Mouse (Mus musculus): Measurements from ENCODE around the gene Gm11733. TPM values are rescaled to one million over a fixed set of nuclear protein-coding genes. Genes with fewer than 3 reads are reported as not detected.
"Not testable (repeated sequence)": the region's sequence is repeated elsewhere in the genome, so short reads cannot be mapped to it uniquely, and the experiment has no call there.

Gene Gm11733
- total and polyA plus RNA-seq, 2 experiments: not detected

- no peaks in the 10 kb centered on the region for H3K36me3 ChIP-seq (ENCODE audit: control insufficient read depth, insufficient read depth, low read length)
- no peak overlapping the region for H3K4me3 ChIP-seq (ENCODE audit: insufficient read depth, low read depth, low read length)
- no peaks in the 10 kb centered on the region for H3K27me3 ChIP-seq (ENCODE audit: control insufficient read depth, insufficient read depth, low read length)
- no peaks in the 10 kb centered on the region for H3K4me1 ChIP-seq (ENCODE audit: control insufficient read depth, insufficient read depth, low read length)
- H3K79me2 ChIP-seq (ENCODE audit: control insufficient read depth, insufficient read depth, low read length): no peaks in the 10 kb centered on the region
- H3K9ac ChIP-seq (ENCODE audit: low read depth, low read length): no peak overlapping the region
- DNase-seq (ENCODE audit: extremely low read depth, low read depth, low spot score): no peak
- H3K27ac ChIP-seq (replicated peaks; ENCODE audit: insufficient read depth, low read depth, low read length): no peak overlapping the region
- 73% methylated on average over 6 of the region's 6 CpGs for WGBS
- TF ChIP-seq POLR2A (IDR thresholded peaks at IDR 0.05; ENCODE audit: extremely low read depth, insufficient read depth, low read length): no peak
- no peak for TF ChIP-seq CTCF (IDR thresholded peaks at IDR 0.05; ENCODE audit: low read depth, low read length)
Observed at GRCm38 (mm10) chr11:117445707-117446106, 38.5 kb upstream of the Gm11733 start.

GRCm38 (mm10) chr11:117454086-117454485, 30.1 kb upstream of the Gm11733 start:
- Histone ChIP-seq H3K27me3 (ENCODE audit: control insufficient read depth, insufficient read depth, low read length) (peaks cover 3% of the 10 kb centered on the region; the same call in 1 of the 2 replicates), H3K27ac (replicated peaks; ENCODE audit: insufficient read depth, low read depth, low read length) (no peak overlapping the region), H3K9ac (ENCODE audit: low read depth, low read length) (no peak overlapping the region), H3K4me1 (ENCODE audit: control insufficient read depth, insufficient read depth, low read length) (no peaks in the 10 kb centered on the region), H3K79me2 (ENCODE audit: control insufficient read depth, insufficient read depth, low read length) (no peaks in the 10 kb centered on the region), H3K36me3 (ENCODE audit: control insufficient read depth, insufficient read depth, low read length) (no peaks in the 10 kb centered on the region), H3K4me3 (ENCODE audit: insufficient read depth, low read depth, low read length) (no peak overlapping the region)
- no peak for DNase-seq (ENCODE audit: extremely low read depth, low read depth, low spot score)
- TF ChIP-seq CTCF (IDR thresholded peaks at IDR 0.05; ENCODE audit: low read depth, low read length) (no peak), POLR2A (IDR thresholded peaks at IDR 0.05; ENCODE audit: extremely low read depth, insufficient read depth, low read length) (no peak)
- WGBS: 68% methylated on average over 10 of the region's 10 CpGs

- DNase-seq (ENCODE audit: extremely low read depth, low read depth, low spot score): no peak
- H3K27me3 ChIP-seq (ENCODE audit: control insufficient read depth, insufficient read depth, low read length): no peaks in the 10 kb centered on the region
- no peak overlapping the region for H3K9ac ChIP-seq (ENCODE audit: low read depth, low read length)
- no peak overlapping the region for H3K4me3 ChIP-seq (ENCODE audit: insufficient read depth, low read depth, low read length)
- no peak overlapping the region for H3K27ac ChIP-seq (replicated peaks; ENCODE audit: insufficient read depth, low read depth, low read length)
- no peaks in the 10 kb centered on the region for H3K36me3 ChIP-seq (ENCODE audit: control insufficient read depth, insufficient read depth, low read length)
- no peak for TF ChIP-seq POLR2A (IDR thresholded peaks at IDR 0.05; ENCODE audit: extremely low read depth, insufficient read depth, low read length)
- no peak for TF ChIP-seq CTCF (IDR thresholded peaks at IDR 0.05; ENCODE audit: low read depth, low read length)
- H3K4me1 ChIP-seq (ENCODE audit: control insufficient read depth, insufficient read depth, low read length): no peaks in the 10 kb centered on the region
- no peaks in the 10 kb centered on the region for H3K79me2 ChIP-seq (ENCODE audit: control insufficient read depth, insufficient read depth, low read length)
- WGBS: 7% methylated on average over 8 of the region's 8 CpGs
Observed at GRCm38 (mm10) chr11:117459148-117459547, 25.0 kb upstream of the Gm11733 start.

GRCm38 (mm10) chr11:117462202-117462864, 21.8 kb upstream of the Gm11733 start:
- no peak for DNase-seq (ENCODE audit: extremely low read depth, low read depth, low spot score)
- Histone ChIP-seq H3K27ac (replicated peaks; ENCODE audit: insufficient read depth, low read depth, low read length) (no peak overlapping the region), H3K27me3 (ENCODE audit: control insufficient read depth, insufficient read depth, low read length) (no peaks in the 10 kb centered on the region), H3K79me2 (ENCODE audit: control insufficient read depth, insufficient read depth, low read length) (no peaks in the 10 kb centered on the region), H3K4me3 (ENCODE audit: insufficient read depth, low read depth, low read length) (no peak overlapping the region), H3K4me1 (ENCODE audit: control insufficient read depth, insufficient read depth, low read length) (no peaks in the 10 kb centered on the region), H3K36me3 (ENCODE audit: control insufficient read depth, insufficient read depth, low read length) (no peaks in the 10 kb centered on the region), H3K9ac (ENCODE audit: low read depth, low read length) (no peak overlapping the region)
- 18% methylated on average over 16 of the region's 16 CpGs for WGBS
- TF ChIP-seq CTCF (IDR thresholded peaks at IDR 0.05; ENCODE audit: low read depth, low read length): no peak
- no peak for TF ChIP-seq POLR2A (IDR thresholded peaks at IDR 0.05; ENCODE audit: extremely low read depth, insufficient read depth, low read length)

GRCm38 (mm10) chr11:117463416-117463815, 20.8 kb upstream of the Gm11733 start:
- not testable (repeated sequence) for H3K27ac ChIP-seq (replicated peaks; ENCODE audit: insufficient read depth, low read depth, low read length); H3K9ac ChIP-seq (ENCODE audit: low read depth, low read length); H3K36me3 ChIP-seq (ENCODE audit: control insufficient read depth, insufficient read depth, low read length); H3K27me3 ChIP-seq (ENCODE audit: control insufficient read depth, insufficient read depth, low read length); DNase-seq (ENCODE audit: extremely low read depth, low read depth, low spot score); H3K4me1 ChIP-seq (ENCODE audit: control insufficient read depth, insufficient read depth, low read length); H3K79me2 ChIP-seq (ENCODE audit: control insufficient read depth, insufficient read depth, low read length); H3K4me3 ChIP-seq (ENCODE audit: insufficient read depth, low read depth, low read length)
- 71% methylated on average over 4 of the region's 4 CpGs for WGBS

GRCm38 (mm10) chr11:117466292-117466691, 17.9 kb upstream of the Gm11733 start:
- H3K79me2 ChIP-seq (ENCODE audit: control insufficient read depth, insufficient read depth, low read length): no peaks in the 10 kb centered on the region
- H3K27me3 ChIP-seq (ENCODE audit: control insufficient read depth, insufficient read depth, low read length): no peaks in the 10 kb centered on the region
- DNase-seq (ENCODE audit: extremely low read depth, low read depth, low spot score): no peak
- H3K4me3 ChIP-seq (ENCODE audit: insufficient read depth, low read depth, low read length): no peak overlapping the region
- no peak for TF ChIP-seq POLR2A (IDR thresholded peaks at IDR 0.05; ENCODE audit: extremely low read depth, insufficient read depth, low read length)
- no peak for TF ChIP-seq CTCF (IDR thresholded peaks at IDR 0.05; ENCODE audit: low read depth, low read length)
- 61% methylated on average over 5 of the region's 5 CpGs for WGBS
- H3K27ac ChIP-seq (replicated peaks; ENCODE audit: insufficient read depth, low read depth, low read length): no peak overlapping the region
- no peak overlapping the region for H3K9ac ChIP-seq (ENCODE audit: low read depth, low read length)
- H3K36me3 ChIP-seq (ENCODE audit: control insufficient read depth, insufficient read depth, low read length): no peaks in the 10 kb centered on the region
- no peaks in the 10 kb centered on the region for H3K4me1 ChIP-seq (ENCODE audit: control insufficient read depth, insufficient read depth, low read length)
